Mouse (Mus musculus) ES-E14 (cell line): ENCODE data around the gene Gm340. TPM values are rescaled to one million over a fixed set of nuclear protein-coding genes. Genes with fewer than 3 reads are reported as not detected.

Experiments
- DNase-seq: peaks from one replicate; pipeline ENCODE4 v3.0.0-alpha.2; 2013; ENCODE audit warnings: low read depth, low spot score
- H3K27ac ChIP-seq: 2 replicates; pipeline ENCODE4 v1.5.1; 2012; ENCODE audit warnings: low read depth, mild to moderate bottlenecking, low read length, moderate library complexity, mixed read lengths; ENCODE audit not compliant: poor library complexity, insufficient read depth, severe bottlenecking
- H3K36me3 ChIP-seq: 2 replicates; pipeline ENCODE4 v1.6.1; 2012; ENCODE audit warnings: mild to moderate bottlenecking, low read length, moderate library complexity, mixed read lengths; ENCODE audit not compliant: control insufficient read depth, poor library complexity, insufficient read depth, severe bottlenecking
- H3K4me1 ChIP-seq, 2 experiments: fragments of 150-350 bp in 1 of 2; sonication (generic) in 1 of 2; 2 replicates each; pipeline ENCODE4 v1.6.1; 2012; ENCODE audit warnings: low read length in 2 of 2, mild to moderate bottlenecking in 1 of 2, mixed read lengths in 1 of 2; ENCODE audit not compliant: control insufficient read depth in 2 of 2, insufficient read depth in 2 of 2, poor library complexity in 1 of 2
- H3K4me3 ChIP-seq, 2 experiments: fragments of 150-350 bp in 1 of 2; sonication (generic) in 1 of 2; 2 replicates each; pipeline ENCODE4 v1.5.1; 2012; ENCODE audit warnings: low read length in 2 of 2, low read depth in 1 of 2, mild to moderate bottlenecking in 1 of 2, mixed read lengths in 1 of 2; ENCODE audit not compliant: insufficient read depth in 1 of 2, poor library complexity in 1 of 2, severe bottlenecking in 1 of 2
- H3K9ac ChIP-seq: 2 replicates; pipeline ENCODE4 v1.6.1; 2012; ENCODE audit warnings: low read depth, mild to moderate bottlenecking, low read length, mixed read lengths; ENCODE audit not compliant: poor library complexity, insufficient read depth, severe bottlenecking
- H3K9me3 ChIP-seq: fragments of 150-350 bp; sonication (generic); 2 replicates; pipeline ENCODE4 v1.6.1; 2012; ENCODE audit warnings: low read depth, mild to moderate bottlenecking, low read length; ENCODE audit not compliant: control insufficient read depth, insufficient read depth
- CHD2 ChIP-seq: IDR thresholded peaks from 2 replicates; pipeline ENCODE4 v1.6.1; 2014; ENCODE audit warnings: mild to moderate bottlenecking, low read depth, low read length, inconsistent platforms
- HCFC1 ChIP-seq: IDR thresholded peaks from 2 replicates; pipeline ENCODE4 v1.6.1; 2012; ENCODE audit warnings: low read length, inconsistent platforms, borderline replicate concordance; ENCODE audit not compliant: insufficient read depth
- MAFK ChIP-seq: IDR thresholded peaks from 2 replicates; pipeline ENCODE4 v1.6.1; 2014; ENCODE audit warnings: mild to moderate bottlenecking, low read depth, low read length, inconsistent platforms; ENCODE audit not compliant: insufficient read depth
- ZC3H11A ChIP-seq: IDR thresholded peaks from 2 replicates; pipeline ENCODE4 v1.6.1; 2012; ENCODE audit warnings: low read depth, mild to moderate bottlenecking, inconsistent platforms, low read length, borderline replicate concordance
- ZNF384 ChIP-seq: IDR thresholded peaks from 2 replicates; pipeline ENCODE4 v1.6.1; 2012; ENCODE audit warnings: low read depth, low read length, inconsistent platforms
- in situ Hi-C, 2 experiments: fragments of 600-800 bp; cut with MboI; formaldehyde crosslinking; loops; one replicate each; pipeline ENCODE4 v1.15.1; 2025; ENCODE audit warnings: low sequenced_read_pairs in 2 of 2, inconsistent platforms in 1 of 2; ENCODE audit not compliant: unreplicated experiment in 2 of 2
- total RNA-seq: library from RNA; depleted of rRNA; stranded (reverse); fragments of 300-350 nt; gene quantifications from 2 replicates; pipeline ENCODE4 v1.2.3, GENCODE M21; 2012; rRNA removed

Gm340 gene
- total RNA-seq = 23.2 and 25.5 TPM in 2 replicates

GRCm38 (mm10) chr19:41581706-41582420, at the start of gene Gm340:
Gm340 (plus strand) TSS chr19:41582370.
- Histone ChIP-seq H3K4me1 (no peaks in the 10 kb centered on the region), H3K9ac (no peak within 1 kb of the TSS), H3K9me3 (no peaks in the 10 kb centered on the region), H3K4me3 (no peak within 1 kb of the TSS), H3K36me3 (peaks cover 30% of the 10 kb centered on the region), H3K27ac (no peak within 1 kb of the TSS)
- in situ Hi-C loops = no loop called here
- DNase-seq = no peak
- TF ChIP-seq ZNF384 (no peak), ZC3H11A (no peak), CHD2 (no peak), HCFC1 (no peak), MAFK (no peak)

GRCm38 (mm10) chr19:41534021-41534420, 48.1 kb upstream of the Gm340 start:
- Histone ChIP-seq H3K27ac (no peak overlapping the region), H3K4me3 (no peak overlapping the region), H3K9ac (no peak overlapping the region), H3K9me3 (no peaks in the 10 kb centered on the region), H3K4me1 (no peaks in the 10 kb centered on the region), H3K36me3 (no peaks in the 10 kb centered on the region)
- TF ChIP-seq ZC3H11A (no peak), MAFK (no peak), ZNF384 (no peak), CHD2 (no peak), HCFC1 (no peak)
- no peak for DNase-seq
- in situ Hi-C loops = no loop called here

- no peak overlapping the region for H3K4me3 ChIP-seq
- H3K36me3 ChIP-seq = peaks cover 9% of the 10 kb centered on the region
- H3K9me3 ChIP-seq = no peaks in the 10 kb centered on the region
- H3K4me1 ChIP-seq = no peaks in the 10 kb centered on the region
- H3K9ac ChIP-seq = no peak overlapping the region
- DNase-seq = no peak
- TF ChIP-seq CHD2 (no peak), HCFC1 (no peak), ZNF384 (no peak), ZC3H11A (no peak), MAFK (no peak)
- in situ Hi-C loops = no loop called here
- H3K27ac ChIP-seq = no peak overlapping the region
These were observed 25.2 kb upstream of the Gm340 start for GRCm38 (mm10) chr19:41556981-41557380.

GRCm38 (mm10) chr19:41557491-41557890, 24.7 kb upstream of the Gm340 start:
- Histone ChIP-seq H3K9me3 (no peaks in the 10 kb centered on the region), H3K4me1 (no peaks in the 10 kb centered on the region), H3K36me3 (peaks cover 7% of the 10 kb centered on the region), H3K4me3 (no peak overlapping the region), H3K9ac (no peak overlapping the region), H3K27ac (no peak overlapping the region)
- no peak for TF ChIP-seq ZC3H11A
- no peak for TF ChIP-seq ZNF384
- no peak for TF ChIP-seq CHD2
- in situ Hi-C loops = no loop called here
- no peak for DNase-seq
